Mouse (Mus musculus) hindbrain, embryonic 10.5 days (tissue): ENCODE results near the gene Henmt1. TPM values are rescaled to one million over a fixed set of nuclear protein-coding genes. Genes with fewer than 3 reads are reported as not detected.
A peak's percentile ranks its signal among the peaks of the same experiment; 100 is the strongest.

Experiments
- DNase-seq: peaks from one replicate; pipeline ENCODE4 v3.0.0-alpha.2; 2017; ENCODE audit warnings: low spot score
- H3K27ac ChIP-seq: fragments of 300-500 bp; sonication (generic); 2 replicates; pipeline ENCODE4 v1.5.1; 2016; ENCODE audit warnings: mild to moderate bottlenecking, moderate library complexity
- H3K27me3 ChIP-seq: fragments of 300-500 bp; sonication (generic); 2 replicates; pipeline ENCODE4 v1.6.1; 2016; ENCODE audit warnings: mild to moderate bottlenecking; ENCODE audit not compliant: poor library complexity, insufficient read depth, severe bottlenecking
- H3K36me3 ChIP-seq: fragments of 300-500 bp; sonication (generic); 2 replicates; pipeline ENCODE4 v1.6.1; 2016; ENCODE audit warnings: mild to moderate bottlenecking, moderate library complexity
- H3K4me1 ChIP-seq: fragments of 300-500 bp; sonication (generic); replicated peaks from 2 replicates; pipeline ENCODE4 v1.6.1; 2016; ENCODE audit warnings: mild to moderate bottlenecking
- H3K4me3 ChIP-seq: fragments of 300-500 bp; sonication (generic); 2 replicates; pipeline ENCODE4 v1.5.1; 2016; ENCODE audit warnings: mild to moderate bottlenecking, moderate library complexity
- H3K9me3 ChIP-seq: fragments of 300-500 bp; sonication (generic); 2 replicates; pipeline ENCODE4 v1.6.1; 2016; ENCODE audit warnings: mild to moderate bottlenecking, moderate library complexity
- WGBS: fragments of 180-500 bp; shearing (Covaris S2); methylation state at CpG from one replicate; pipeline ENCODE4 v1.1.7; 2016; 5-methylcytosine and 5-hydroxymethylcytosine counted together
- polyA plus RNA-seq: library from polyadenylated mRNA; unstranded; fragments of >200 nt; fragmentation: Nextera tagmentation; extraction: Ambion mirVana; gene quantifications from 2 replicates; pipeline ENCODE4 v1.2.1, GENCODE M21; 2016

Gene Henmt1
- polyA plus RNA-seq, 1 experiment from 2014 or later = 0.58 TPM

DNA sequence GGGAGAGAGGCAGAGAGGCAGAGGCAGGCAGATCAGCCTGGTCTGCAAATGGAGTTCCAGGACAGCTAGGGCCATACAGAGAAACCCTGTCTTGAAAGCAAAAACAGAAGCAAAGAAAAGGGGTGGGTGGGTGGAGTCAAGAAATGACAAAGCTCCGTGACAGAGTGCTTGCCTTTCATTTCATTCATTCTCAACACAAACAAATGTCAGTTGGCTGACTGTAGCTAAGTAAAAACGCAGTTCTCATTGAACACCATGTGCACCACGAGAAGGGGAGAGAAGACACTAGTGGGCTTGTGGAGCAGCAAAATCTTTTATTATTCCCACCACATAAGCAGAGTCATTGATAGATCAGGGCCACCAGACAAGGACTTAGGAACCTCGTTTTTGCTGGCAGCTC, 22.8 kb upstream of the Henmt1 start:
- H3K27me3 ChIP-seq = no peaks in the 10 kb centered on the region
- H3K36me3 ChIP-seq = no peaks in the 10 kb centered on the region
- H3K4me1 ChIP-seq = peaks cover 9% of the 10 kb centered on the region; the same call in 1 of the 2 replicates
- no peak overlapping the region for H3K4me3 ChIP-seq
- DNase-seq = no peak
- no peaks in the 10 kb centered on the region for H3K9me3 ChIP-seq
- WGBS = 47% methylated on average over 4 of the region's 4 CpGs
- H3K27ac ChIP-seq = peak overlapping the region; percentile 46; the same call in 1 of the 2 replicates

DNA sequence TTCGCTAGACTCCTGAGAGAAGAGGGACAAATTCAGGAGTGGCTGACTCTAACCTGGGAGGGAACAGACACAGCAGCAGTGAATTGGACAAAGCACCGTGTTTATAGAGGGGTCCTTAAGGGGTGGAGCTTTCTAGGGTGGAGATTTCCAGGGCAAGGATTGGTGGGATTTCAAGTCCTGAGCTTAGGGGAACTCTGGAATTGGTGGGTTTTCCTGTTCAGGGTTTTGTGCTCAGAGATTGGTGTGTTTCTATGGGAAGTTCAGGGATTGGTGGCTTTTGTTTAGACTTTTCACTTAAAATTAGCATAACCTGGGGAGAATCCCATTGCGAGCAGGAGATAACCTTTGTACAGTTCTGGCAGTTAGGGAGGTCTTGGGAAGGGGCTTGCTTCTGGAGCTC, 21.7 kb upstream of the Henmt1 start:
- no peak for DNase-seq
- H3K4me1 ChIP-seq = peaks cover 6% of the 10 kb centered on the region; the same call in 1 of the 2 replicates
- no peak overlapping the region for H3K4me3 ChIP-seq
- no peaks in the 10 kb centered on the region for H3K9me3 ChIP-seq
- no peak overlapping the region for H3K27ac ChIP-seq
- 65% methylated on average over 3 of the region's 3 CpGs for WGBS
- H3K27me3 ChIP-seq = no peaks in the 10 kb centered on the region
- no peaks in the 10 kb centered on the region for H3K36me3 ChIP-seq

DNA sequence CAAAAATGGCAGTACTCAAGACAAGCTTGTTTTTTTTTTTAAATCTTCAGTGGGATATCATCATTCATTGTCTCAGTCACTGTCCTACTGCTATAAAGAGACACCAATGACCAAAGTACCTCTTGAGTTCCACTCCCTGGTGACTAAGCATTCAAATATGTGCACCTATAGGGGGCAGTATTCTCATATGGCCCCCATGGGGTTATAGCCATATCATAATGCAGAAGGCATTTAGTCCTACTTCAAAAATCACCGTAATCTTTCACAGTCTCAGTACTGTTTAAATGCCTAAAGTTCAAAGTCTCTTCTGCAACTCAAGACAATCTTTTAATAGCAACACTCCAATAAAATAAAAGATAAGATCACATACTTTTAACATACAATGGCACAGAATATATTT, 20.8 kb upstream of the Henmt1 start:
- DNase-seq = no peak
- WGBS = 98% methylated on average over 1 of the region's 1 CpGs
- Histone ChIP-seq H3K4me3 (no peak overlapping the region), H3K27ac (no peak overlapping the region), H3K36me3 (no peaks in the 10 kb centered on the region), H3K4me1 (peaks cover 6% of the 10 kb centered on the region; the same call in 1 of the 2 replicates), H3K9me3 (no peaks in the 10 kb centered on the region), H3K27me3 (no peaks in the 10 kb centered on the region)

DNA sequence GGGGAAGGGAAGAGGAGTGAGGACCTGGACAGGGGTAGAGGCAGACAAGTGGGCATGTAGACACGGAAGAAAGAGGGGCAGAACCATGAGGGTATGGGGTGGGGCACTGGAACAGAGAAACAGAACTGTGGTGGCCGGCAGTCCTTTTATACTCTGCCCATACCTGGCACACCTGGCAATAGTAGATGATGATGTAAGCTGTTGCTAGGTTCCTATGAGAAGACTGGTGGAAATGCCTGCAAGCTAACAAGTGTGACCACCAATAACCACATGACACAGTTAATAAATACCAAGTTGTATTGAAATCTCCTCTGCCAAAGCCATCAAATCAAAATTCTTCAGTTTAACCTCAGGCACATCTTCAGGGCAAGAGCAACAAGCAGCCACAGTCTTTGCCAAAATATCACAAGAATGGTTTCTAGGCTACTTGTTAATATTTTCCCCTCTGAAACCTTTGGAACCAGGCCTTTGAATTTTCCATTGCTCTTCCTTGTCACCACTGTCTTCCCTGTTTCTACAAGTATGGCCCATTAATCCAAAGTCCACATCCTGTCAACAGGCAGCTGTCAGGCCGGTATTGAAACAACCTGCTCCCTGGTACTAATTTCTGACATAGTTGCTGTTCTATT, 19.1 kb upstream of the Henmt1 start:
- H3K4me3 ChIP-seq = no peak overlapping the region
- 88% methylated on average over 3 of the region's 3 CpGs for WGBS
- H3K4me1 ChIP-seq = peaks cover 6% of the 10 kb centered on the region; the same call in 1 of the 2 replicates

DNA sequence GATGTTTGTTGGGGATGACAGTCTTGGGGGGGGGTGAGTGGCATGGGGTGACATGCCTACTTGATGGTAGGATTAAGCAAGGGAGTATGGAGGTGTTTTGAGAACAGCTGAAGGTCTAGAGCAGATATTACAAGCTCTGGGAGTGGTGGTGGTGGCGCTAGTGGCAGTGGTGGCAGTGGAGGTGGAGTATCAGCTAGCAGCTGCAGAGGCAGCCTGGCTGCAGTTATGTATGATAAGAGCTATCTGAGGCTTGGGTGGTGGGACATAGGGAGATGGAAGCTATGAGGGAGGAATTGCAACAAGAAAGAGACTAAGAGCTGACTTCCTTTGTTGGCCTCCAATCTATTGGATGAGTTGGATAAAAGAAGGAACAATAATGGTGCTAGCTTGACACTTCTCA, 17.9 kb upstream of the Henmt1 start:
- no peak overlapping the region for H3K4me3 ChIP-seq
- WGBS = 85% methylated on average over 1 of the region's 1 CpGs
- H3K27me3 ChIP-seq = no peaks in the 10 kb centered on the region
- no peak for DNase-seq
- H3K9me3 ChIP-seq = no peaks in the 10 kb centered on the region
- no peaks in the 10 kb centered on the region for H3K36me3 ChIP-seq
- no peak overlapping the region for H3K27ac ChIP-seq
- peaks cover 2% of the 10 kb centered on the region; the same call in 1 of the 2 replicates for H3K4me1 ChIP-seq

More for the DNA sequence above, 19.1 kb upstream of the Henmt1 start:
- Histone ChIP-seq H3K36me3 (no peaks in the 10 kb centered on the region), H3K27ac (no peak overlapping the region), H3K27me3 (no peaks in the 10 kb centered on the region), H3K9me3 (no peaks in the 10 kb centered on the region)
- no peak for DNase-seq

DNA sequence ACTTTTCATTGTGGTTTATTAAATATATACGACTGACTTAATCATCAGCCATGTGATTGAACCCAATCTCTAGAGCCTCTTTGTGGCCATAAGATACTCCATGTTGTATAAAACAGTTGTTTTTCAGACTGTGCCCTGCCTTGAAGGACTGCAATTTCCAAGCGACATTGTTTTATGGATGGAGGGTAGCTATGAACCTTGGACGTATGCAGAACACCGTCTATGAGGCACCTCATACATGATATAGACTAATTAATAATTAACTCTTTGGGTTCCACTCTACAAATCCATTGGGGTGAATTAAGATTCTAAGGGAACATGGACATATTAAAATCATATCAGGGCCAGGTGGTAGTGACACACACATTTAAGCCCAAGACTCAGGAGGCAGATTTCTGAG, 14.0 kb upstream of the Henmt1 start:
- no peaks in the 10 kb centered on the region for H3K36me3 ChIP-seq
- H3K9me3 ChIP-seq = no peaks in the 10 kb centered on the region
- H3K27me3 ChIP-seq = no peaks in the 10 kb centered on the region
- no peaks in the 10 kb centered on the region for H3K4me1 ChIP-seq
- 90% methylated on average over 4 of the region's 4 CpGs for WGBS
- no peak overlapping the region for H3K4me3 ChIP-seq
- DNase-seq = no peak
- no peak overlapping the region for H3K27ac ChIP-seq

DNA sequence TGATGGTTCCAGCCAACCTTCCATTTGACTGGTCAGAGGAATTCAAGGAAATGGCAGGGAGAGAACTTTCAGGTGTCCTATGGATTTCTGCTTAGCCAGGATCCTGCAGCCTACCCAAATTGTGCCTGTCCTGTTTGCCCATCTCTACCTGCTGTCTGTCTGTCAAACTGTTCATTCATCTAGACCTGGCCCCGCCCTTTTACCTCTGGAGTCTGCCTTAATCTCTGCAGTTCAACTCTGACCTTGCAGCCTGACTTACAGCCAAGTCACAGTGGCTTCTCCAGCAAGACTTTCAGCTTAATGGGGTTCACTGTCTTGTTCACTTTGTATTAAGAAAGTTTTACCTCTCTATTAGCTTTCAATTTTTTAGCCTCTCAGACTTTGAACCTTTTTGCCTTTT, 13.4 kb upstream of the Henmt1 start:
- no peaks in the 10 kb centered on the region for H3K4me1 ChIP-seq
- H3K9me3 ChIP-seq = no peaks in the 10 kb centered on the region
- no peak overlapping the region for H3K4me3 ChIP-seq
- H3K36me3 ChIP-seq = no peaks in the 10 kb centered on the region
- 76% methylated on average over 1 of the region's 1 CpGs for WGBS
- H3K27ac ChIP-seq = no peak overlapping the region
- DNase-seq = no peak
- H3K27me3 ChIP-seq = no peaks in the 10 kb centered on the region

DNA sequence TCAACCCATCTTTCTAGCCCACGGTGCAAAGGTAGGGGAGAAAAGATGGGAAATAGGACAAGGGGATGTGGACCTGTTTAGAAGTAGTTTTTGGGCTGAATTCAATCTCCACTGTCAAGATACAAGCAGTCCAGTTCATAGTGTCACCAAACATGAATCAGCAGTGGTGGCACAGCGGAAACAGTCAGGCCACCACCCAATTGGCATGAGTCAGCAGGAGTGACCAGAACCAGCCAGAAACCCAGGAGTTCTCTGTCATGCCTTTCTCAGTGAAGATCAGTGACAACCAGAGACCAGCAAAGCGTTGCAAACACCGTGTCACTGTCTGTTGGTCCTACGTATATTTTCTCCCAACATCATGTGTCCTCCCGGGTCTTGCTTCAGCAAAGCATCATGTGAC, 6.1 kb upstream of the Henmt1 start:
- DNase-seq = no peak
- H3K36me3 ChIP-seq = no peaks in the 10 kb centered on the region
- no peaks in the 10 kb centered on the region for H3K9me3 ChIP-seq
- H3K27me3 ChIP-seq = no peaks in the 10 kb centered on the region
- H3K4me3 ChIP-seq = no peak overlapping the region
- no peaks in the 10 kb centered on the region for H3K4me1 ChIP-seq
- 93% methylated on average over 6 of the region's 6 CpGs for WGBS
- H3K27ac ChIP-seq = no peak overlapping the region

DNA sequence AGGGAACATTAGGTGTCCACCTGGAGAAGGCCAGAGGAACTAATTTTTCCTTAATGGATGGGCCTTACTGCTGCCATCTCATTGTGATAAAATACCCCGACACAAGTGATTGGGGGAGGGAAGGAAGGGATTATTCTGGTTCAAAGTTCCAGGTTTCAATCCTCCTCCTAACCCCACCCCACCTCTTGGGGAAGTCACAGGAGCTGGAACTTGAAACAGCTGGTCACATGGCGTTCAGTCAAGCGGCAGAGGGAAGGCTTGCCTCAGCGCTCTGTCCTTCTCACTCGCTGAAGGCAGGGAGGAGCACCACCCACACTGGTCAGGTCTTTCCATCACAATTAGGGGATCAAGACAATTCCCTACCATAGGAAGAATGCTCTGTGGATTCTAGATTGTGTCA, 982 bp upstream of the Henmt1 start:
- no peak overlapping the region for H3K4me3 ChIP-seq
- WGBS = 92% methylated on average over 5 of the region's 5 CpGs
- no peak for DNase-seq
- peaks cover 7% of the 10 kb centered on the region; the same call in 1 of the 2 replicates for H3K4me1 ChIP-seq
- no peak overlapping the region for H3K27ac ChIP-seq
- no peaks in the 10 kb centered on the region for H3K27me3 ChIP-seq
- 0 out of 2 replicates have a peak, but pooled peaks cover 10% of the 10 kb centered on the region for H3K9me3 ChIP-seq
- H3K36me3 ChIP-seq = no peaks in the 10 kb centered on the region

DNA sequence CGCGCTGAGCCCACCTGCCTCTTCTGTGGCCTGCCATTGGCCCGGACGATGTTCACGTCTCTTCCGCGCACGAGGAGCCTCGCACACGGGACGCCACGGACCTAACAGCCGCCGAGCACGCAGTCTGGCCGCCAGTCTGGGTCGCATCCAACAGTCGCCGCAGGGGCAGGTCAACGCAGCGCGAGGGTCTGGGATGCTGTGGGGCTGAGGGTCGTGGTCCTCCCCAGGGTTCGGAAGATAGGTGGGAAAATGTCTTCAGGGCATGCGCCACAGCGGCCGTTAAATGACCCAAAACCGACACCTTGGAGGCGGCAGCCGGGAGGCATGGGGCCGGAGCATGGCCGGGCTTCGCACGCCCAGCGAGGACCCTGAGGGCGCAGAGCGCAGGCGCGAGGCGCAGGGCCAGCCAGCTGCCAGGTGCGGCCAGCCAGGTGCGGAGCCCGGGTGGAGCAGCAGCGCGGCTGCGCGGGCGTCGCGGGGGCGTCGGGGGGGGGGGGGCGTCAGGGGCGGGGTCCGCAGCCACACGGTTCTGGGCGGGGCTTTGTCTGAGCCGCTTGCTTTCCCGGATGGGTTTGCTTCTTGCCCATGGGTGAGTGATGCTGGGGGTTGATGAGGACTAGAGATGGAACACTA, 444 bp downstream of the Henmt1 start, which contains the start of gene Gm9857:
Gene Gm9857 (minus strand): TSS at position 445 of the 633 bp plus-strand sequence.
- peaks cover 7% of the 10 kb centered on the region; the same call in 1 of the 2 replicates for H3K4me1 ChIP-seq

DNA sequence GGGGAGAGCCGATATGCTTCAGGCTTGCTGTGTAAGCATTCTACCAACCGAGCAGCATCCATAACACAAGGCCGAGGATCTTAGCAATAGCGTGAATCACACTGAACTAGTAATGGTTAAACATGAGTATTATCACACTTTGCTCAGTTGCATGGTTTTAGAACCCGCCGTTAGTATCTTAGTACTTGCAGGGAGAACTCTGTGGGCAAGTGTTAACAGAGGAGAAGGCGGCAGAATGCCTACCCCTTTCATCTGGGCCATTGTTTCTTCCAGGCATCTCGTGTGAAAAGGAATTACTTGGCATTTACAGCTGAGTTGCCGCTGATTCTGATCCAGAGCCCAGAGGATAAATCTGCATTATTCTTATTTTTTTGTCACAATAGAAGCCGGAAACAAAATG, 1.3 kb downstream of the Henmt1 start:
- Histone ChIP-seq H3K27me3 (no peaks in the 10 kb centered on the region), H3K27ac (no peak overlapping the region), H3K4me1 (peaks cover 7% of the 10 kb centered on the region; the same call in 1 of the 2 replicates), H3K4me3 (no peak overlapping the region), H3K36me3 (no peaks in the 10 kb centered on the region), H3K9me3 (0 out of 2 replicates have a peak, but pooled peaks cover 10% of the 10 kb centered on the region)
- no peak for DNase-seq
- 89% methylated on average over 10 of the region's 10 CpGs for WGBS

More for the DNA sequence above, 444 bp downstream of the Henmt1 start, which contains the start of gene Gm9857:
- H3K36me3 ChIP-seq = no peaks in the 10 kb centered on the region
- peak within 1 kb of the TSS; percentile 44 for H3K4me3 ChIP-seq
- DNase-seq = peak; percentile 30
- 58% methylated on average over 48 of the region's 59 CpGs for WGBS
- no peaks in the 10 kb centered on the region for H3K27me3 ChIP-seq
- 0 out of 2 replicates have a peak, but pooled peaks cover 10% of the 10 kb centered on the region for H3K9me3 ChIP-seq
- peak within 1 kb of the TSS; percentile 53; the same call in 1 of the 2 replicates for H3K27ac ChIP-seq

DNA sequence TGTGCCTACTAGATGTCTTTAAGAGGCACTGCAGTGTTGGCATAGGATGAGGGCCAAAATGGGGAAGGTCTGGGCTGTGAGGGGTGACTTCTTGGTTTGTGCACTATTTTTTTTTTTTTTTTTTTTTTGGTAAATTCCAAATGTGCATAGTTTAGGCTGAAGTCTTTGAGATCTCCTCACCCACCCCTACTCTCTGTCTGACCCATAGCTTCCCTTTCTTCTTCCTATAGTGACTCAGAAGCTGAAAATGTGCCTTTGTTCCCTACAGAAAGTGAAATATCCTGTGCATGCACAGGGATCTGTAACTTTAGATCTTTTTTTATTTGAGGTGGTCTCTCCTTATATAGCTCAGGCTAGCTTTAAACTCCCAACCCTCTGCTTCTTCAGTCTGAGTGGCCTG, 18.3 kb downstream of the Henmt1 start:
- no peaks in the 10 kb centered on the region for H3K27me3 ChIP-seq

DNA sequence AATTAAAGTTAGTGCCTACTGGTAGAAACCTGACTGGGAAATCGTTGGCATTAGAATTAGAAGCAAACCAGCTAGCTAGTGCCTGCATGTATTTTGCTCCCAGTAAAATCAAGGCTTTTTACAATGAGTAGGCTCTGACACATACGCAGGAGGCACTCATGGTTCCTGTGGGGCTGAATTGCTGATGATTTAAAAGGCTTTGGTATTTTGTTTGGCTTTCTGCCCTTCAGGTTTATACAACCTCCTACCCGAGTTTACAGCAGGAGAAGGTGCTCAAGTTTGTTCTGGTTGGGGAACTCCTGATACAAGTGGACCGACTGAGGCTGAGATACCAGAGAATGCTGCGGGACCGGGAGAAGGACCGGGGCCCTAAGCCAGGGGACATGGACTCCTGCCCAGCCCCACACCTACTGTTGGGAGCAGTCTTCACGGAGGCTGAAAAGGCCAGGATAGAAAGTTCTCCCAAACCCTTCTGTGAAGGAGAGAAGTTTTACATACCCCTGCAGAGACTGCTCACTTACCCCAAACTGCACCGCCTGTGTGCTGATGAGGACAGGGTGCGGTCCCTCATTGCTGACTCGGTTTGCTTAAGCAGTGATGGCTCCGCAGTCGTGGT, 20.1 kb downstream of the Henmt1 start:
- H3K36me3 ChIP-seq = no peaks in the 10 kb centered on the region
- no peak overlapping the region for H3K4me3 ChIP-seq
- H3K27me3 ChIP-seq = no peaks in the 10 kb centered on the region
- WGBS = 76% methylated on average over 13 of the region's 13 CpGs
- peak overlapping the region; percentile 71 for H3K27ac ChIP-seq
- H3K9me3 ChIP-seq = no peaks in the 10 kb centered on the region
- peaks cover 30% of the 10 kb centered on the region for H3K4me1 ChIP-seq
- no peak for DNase-seq

More for the DNA sequence above, 18.3 kb downstream of the Henmt1 start:
- Histone ChIP-seq H3K4me1 (peaks cover 29% of the 10 kb centered on the region), H3K27ac (no peak overlapping the region), H3K9me3 (no peaks in the 10 kb centered on the region), H3K4me3 (no peak overlapping the region), H3K36me3 (no peaks in the 10 kb centered on the region)
- no peak for DNase-seq
